Mouse (Mus musculus): ENCODE results near the gene Fastkd5.
"Not testable (repeated sequence)": the region's sequence is repeated elsewhere in the genome, so short reads cannot be mapped to it uniquely, and the experiment has no call there.

The Fastkd5 gene

DNA sequence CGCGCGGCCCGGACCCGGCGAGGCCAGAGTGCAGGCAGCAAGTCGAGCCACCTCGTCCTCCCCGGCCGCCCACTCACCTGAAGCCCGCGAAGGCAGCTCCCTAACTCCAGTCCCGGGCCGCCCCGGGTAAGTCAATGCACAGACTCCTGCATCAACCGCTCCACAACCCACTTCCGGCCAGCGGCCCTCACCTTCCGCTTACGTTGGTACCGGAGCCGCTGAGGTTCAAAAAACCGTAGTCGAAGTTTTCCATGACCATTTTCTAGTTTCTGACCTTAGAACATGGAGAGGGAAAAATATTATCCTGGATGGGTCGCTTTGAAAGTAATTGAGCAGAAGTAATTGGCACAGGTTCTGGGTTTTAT lies at the start of gene Fastkd5, which contains the start of gene Ubox5:
TSS of gene Fastkd5 (minus strand) at position 189 of the 365 bp plus-strand sequence.
TSS of gene Ubox5 (minus strand) at position 200 of the 365 bp plus-strand sequence.
- in situ Hi-C loops (cut with MboI; ENCODE audit: low sequenced_read_pairs): no loop called here

DNA sequence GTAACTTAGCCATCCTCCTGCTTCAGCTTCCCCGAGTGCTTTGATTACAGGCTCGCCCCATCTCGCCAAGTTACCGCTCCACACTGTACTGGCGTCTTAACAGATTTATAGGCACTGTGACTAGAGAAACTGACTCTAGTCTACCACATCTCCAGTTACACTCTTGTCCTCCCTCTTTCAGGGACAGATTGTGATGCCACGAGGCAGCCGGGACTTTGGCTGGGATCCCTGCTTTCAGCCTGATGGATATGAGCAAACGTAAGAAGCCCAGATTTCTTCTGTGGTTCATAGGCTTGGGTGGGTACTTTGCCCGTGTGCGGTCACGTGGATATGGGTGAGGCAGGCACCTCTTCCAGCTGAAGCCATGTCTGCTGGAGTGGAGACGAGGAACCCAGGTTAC lies 49.3 kb upstream of the Fastkd5 start:
- in situ Hi-C loops (cut with MboI; ENCODE audit: low sequenced_read_pairs): no loop called here

DNA sequence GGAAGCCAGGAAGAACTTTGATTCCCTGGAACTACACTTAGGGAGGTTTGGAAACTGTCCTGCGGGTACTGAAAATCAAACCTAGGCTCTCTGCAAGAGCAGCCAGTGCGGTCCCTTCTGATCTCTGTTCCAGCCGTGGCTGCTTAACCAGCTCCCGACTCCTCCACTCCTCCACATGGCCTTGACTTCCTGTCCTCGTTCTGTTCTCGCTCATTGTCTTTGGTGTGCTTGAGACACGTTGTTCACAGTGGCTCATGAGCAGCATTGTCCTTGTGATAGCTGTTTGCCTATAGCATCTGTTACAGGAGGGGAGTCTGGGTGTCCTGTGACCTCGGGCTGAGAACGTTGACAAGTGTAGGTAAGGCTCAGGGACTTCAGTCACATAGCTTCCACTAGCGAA lies 47.4 kb upstream of the Fastkd5 start:
- in situ Hi-C loops (cut with MboI; ENCODE audit: low sequenced_read_pairs): no loop called here

DNA sequence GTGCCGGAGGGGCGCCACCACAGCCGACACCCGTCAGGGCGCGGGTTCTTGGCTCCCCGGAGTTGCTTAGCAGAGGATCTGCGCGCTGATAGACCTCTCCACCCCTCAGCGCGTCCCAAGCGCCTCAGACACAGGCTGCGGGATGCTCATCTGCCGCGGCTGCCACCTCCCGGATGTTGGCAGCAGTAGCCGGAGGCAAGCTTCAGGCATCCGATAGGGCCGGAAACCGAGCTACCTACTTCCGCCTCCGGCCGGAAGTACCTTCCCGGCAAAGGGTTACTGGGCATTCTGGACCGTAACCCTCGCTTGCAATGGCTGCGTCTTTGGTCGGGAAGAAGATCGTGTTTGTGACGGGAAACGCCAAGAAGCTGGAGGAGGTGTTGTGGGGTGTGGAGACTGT lies 37.7 kb upstream of the Fastkd5 start, which contains the start of gene Itpa:
TSS of gene Itpa (plus strand) at position 52 of the 400 bp plus-strand sequence.
- in situ Hi-C loops (cut with MboI; ENCODE audit: low sequenced_read_pairs): no loop called here

DNA sequence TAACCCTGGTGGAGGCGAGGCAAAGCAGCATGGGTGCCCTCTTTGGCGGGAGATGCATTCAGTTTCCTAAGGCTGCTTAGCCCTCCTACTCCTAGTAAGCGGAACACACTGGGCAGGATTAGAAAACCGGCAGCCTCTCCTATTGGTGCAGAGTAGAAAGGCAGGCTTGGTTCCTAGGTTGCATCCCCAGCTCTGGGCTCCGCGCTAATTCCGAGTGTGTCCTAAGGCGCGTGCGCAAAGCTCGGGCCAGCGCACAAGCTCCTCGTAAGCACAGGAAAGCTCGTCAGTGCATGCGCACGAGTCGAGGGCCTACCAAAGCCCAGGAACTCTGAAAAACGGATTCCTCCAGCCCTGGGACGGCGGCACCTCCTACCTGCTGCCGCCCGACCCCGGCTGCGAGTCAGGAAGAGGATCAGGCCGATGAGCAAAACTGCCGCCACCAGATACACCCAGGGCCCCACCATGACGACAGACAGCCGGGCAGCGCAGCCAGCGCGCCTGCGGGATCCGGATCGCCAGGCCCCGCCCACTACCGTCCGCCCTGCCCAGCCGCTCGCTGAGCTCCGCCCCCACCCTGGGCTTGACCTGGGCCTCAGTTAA lies 34.4 kb upstream of the Fastkd5 start, which contains the start of gene Ddrgk1:
TSS of gene Ddrgk1 (minus strand) at position 558 of the 600 bp plus-strand sequence.
- in situ Hi-C loops (cut with MboI; ENCODE audit: low sequenced_read_pairs): no loop called here

- in situ Hi-C loops (cut with MboI; ENCODE audit: low sequenced_read_pairs): no loop called here
Observed at GRCm38 (mm10) chr2:130663342-130663741, 33.5 kb upstream of the Fastkd5 start.

DNA sequence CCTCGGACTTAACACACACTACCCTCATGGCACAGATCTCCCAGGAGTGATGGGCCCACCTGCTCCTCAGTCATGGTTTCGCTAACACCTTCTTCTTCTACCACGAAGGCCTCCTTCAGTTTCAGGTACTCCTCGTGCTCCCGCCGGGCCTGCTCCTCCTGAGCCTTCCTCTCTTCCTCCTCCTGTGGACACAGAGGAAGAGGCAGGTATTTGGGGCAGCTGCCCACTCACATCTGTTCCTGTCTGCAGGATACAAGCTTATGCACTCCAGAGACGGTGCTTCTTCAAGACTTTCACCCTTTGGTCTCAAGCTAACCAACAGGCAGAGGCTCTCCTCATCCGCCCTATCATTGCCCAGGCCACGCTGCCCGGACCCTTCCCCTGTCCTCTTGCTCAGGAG lies 28.7 kb upstream of the Fastkd5 start:
- in situ Hi-C loops (cut with MboI; ENCODE audit: low sequenced_read_pairs): no loop called here

DNA sequence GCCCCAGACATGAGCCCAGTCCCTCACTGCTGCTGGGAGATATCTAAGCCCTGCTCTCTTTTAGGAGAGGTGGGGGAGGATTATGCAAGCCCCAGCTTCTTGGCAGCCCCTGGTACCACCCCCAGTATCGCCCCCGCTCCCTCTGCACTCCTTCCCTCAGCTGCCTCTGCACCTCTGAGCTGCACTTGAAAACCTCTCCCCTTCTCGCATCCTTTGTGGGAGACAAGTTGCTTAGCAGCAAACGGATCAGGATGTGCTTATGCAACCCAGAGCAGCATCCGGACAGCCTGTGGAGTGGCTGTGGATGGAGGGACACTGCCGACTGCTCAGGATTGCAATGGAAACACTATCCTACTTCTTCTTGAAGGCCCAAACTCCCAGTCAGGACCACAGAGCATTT lies 27.7 kb upstream of the Fastkd5 start:
- in situ Hi-C loops (cut with MboI; ENCODE audit: low sequenced_read_pairs): no loop called here

GRCm38 (mm10) chr2:130656536-130656935 lies 26.7 kb upstream of the Fastkd5 start:
- in situ Hi-C loops (cut with MboI; ENCODE audit: low sequenced_read_pairs): no loop called here

- in situ Hi-C loops (cut with MboI; ENCODE audit: low sequenced_read_pairs): no loop called here
Observed at GRCm38 (mm10) chr2:130655660-130656339, 26.0 kb upstream of the Fastkd5 start.

DNA sequence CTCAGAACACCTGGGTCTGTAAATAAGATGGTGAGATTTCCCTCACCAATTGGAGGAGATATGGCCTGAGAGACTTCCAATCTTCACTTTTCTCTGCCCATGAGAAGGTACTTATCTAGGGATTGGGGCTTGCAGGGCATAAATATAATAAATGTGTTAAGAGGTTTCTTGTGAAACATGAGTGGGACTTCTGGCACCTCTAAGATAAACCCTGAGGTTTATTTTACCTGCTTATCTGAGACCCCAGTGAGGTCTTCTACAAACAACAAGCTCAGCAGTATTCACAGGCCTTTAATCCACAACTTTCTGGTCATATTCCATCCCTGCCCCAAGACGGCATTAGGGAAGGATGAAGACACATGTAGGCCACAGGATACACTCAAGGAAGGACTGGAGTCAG lies 23.9 kb upstream of the Fastkd5 start:
- in situ Hi-C loops (cut with MboI; ENCODE audit: low sequenced_read_pairs): no loop called here

DNA sequence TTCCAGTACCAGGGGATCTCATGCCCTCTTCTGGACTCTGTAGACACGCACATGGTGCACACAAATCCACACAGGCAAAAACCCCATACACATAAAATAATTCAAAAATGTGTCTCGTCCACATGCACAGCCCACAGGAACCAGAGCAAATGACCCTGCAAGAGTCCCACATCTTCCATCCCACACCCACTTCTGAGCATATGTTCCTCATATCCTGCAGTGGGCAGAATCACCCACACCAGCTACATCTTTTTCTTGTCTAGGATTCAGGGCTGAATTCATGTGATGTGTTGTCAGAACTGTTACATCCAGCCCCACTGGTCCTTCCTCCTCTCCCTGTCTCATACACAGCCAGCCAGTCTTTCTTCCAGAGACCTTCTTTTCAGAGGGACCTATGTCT lies 23.5 kb upstream of the Fastkd5 start:
- in situ Hi-C loops (cut with MboI; ENCODE audit: low sequenced_read_pairs): no loop called here

DNA sequence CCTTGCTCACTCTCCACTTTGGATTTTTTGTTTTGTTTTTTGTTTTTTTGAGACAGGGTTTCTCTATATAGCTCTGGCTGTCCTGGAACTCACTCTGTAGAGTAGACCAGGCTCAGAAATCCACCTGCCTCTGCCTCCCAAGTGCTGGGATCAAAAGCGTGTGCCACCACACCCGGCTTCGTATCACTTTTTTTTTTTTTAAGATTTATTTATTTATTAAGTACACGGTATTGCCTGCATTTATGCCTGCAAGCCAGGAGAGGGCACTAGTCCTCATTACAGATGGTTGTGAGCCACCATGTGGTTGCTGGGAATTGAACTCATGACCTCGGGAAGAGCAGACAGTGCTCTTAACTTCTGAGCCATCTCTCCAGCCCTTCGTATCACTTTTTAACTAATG lies 19.2 kb upstream of the Fastkd5 start:
- in situ Hi-C loops (cut with MboI; ENCODE audit: low sequenced_read_pairs): not testable (repeated sequence)

- in situ Hi-C loops (cut with MboI; ENCODE audit: low sequenced_read_pairs): no loop called here
Observed at GRCm38 (mm10) chr2:130645198-130645597, 15.4 kb upstream of the Fastkd5 start.

GRCm38 (mm10) chr2:130642684-130643369 lies 13.0 kb upstream of the Fastkd5 start, which contains the start of gene Lzts3:
Gene Lzts3, minus strand, starts transcription at chr2:130642803.
- in situ Hi-C loops (cut with MboI; ENCODE audit: low sequenced_read_pairs): no loop called here

DNA sequence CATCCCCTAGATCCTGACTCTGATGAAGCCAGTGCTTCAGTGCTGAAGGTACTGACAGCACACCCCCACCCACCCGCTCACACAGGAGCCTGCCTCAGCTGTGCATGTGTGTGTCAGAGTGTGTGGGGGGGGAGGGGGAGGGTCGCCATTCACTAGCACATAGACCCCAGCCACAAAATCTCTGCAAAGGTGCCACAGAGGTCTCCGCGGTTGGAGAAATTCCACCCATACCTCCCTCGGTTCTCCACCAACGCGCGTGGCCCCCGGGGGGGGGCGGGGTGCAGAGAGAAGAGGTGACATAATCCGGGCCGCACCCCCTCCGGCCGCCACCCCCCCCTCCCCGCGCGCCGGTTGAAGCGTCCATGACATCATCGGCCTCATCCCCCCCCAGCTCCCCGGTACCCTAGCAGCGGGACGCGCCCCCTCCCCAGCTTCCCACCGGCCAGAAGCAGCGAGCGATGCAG lies 12.4 kb upstream of the Fastkd5 start:
- in situ Hi-C loops (cut with MboI; ENCODE audit: low sequenced_read_pairs): no loop called here

DNA sequence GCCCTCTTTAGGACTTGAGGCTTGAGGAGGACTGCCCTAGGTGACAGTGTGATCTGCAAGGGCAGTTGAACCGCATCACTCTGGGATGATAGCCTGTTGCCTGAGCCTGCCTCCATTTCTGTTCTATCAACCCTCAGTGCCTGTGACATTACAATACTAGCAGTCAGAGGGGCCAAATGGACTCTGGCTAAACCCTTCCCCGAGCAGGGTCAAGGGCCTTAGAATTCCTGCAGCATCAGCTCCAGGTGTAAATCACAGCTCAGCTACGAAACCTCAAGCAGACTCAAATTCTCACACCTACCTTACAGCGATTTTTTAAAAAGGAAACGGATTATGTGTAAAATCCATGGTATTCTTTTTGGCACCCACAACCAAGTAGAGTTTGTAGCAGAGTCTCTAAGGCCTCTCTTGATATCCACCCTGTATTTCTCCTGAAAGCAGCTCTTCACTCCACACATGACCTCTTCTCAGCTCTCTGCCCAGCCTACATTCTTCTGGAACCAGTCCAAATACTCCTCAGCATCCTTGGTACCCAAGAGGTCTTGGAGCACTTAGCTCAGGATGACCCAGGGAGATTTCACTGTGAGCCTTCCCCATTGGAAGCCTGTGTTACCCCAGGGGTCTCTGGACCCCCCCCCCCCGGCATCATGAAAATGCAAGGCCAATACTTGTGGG lies 11.7 kb upstream of the Fastkd5 start:
- in situ Hi-C loops (cut with MboI; ENCODE audit: low sequenced_read_pairs): no loop called here

DNA sequence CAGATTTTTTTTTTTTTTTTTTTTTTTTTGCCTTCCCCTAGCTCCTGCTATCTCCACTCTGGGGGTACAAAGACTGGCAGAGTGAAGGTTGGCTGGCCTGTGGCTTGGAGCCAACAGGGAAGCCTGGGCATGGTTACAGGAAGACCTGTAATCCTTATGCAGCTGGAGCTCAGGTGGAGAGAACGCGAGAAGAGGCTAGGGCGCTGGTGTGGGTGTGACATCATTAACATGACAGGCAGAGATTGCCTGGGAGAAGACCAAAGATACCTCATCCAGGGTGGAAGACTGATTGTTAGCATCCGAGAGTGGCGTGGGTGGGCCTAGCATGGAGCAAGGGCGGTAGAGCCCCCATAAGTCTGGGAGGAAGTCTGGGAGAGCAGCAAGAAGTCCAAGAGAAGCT lies 9.4 kb upstream of the Fastkd5 start:
- in situ Hi-C loops (cut with MboI; ENCODE audit: low sequenced_read_pairs): no loop called here

GRCm38 (mm10) chr2:130638101-130638611 lies 8.3 kb upstream of the Fastkd5 start:
- in situ Hi-C loops (cut with MboI; ENCODE audit: low sequenced_read_pairs): no loop called here

- in situ Hi-C loops (cut with MboI; ENCODE audit: low sequenced_read_pairs): no loop called here
Observed at GRCm38 (mm10) chr2:130635847-130636246, 6.0 kb upstream of the Fastkd5 start.
